Mouse (Mus musculus) hindbrain, embryonic 11.5 days (tissue): ENCODE measurements around the gene Tmprss12. TPM values are rescaled to one million over a fixed set of nuclear protein-coding genes. Genes with fewer than 3 reads are reported as not detected.
"Not testable (repeated sequence)": the region's sequence is repeated elsewhere in the genome, so short reads cannot be mapped to it uniquely, and the experiment has no call there.

Source experiments
- ATAC-seq: fragments of 200-750 bp; cut with Nextera tagmentation; 2 replicates; pipeline ENCODE4 v1.8.0; 2017; ENCODE audit warnings: mild to moderate bottlenecking, moderate TSS enrichment, moderate library complexity; ENCODE audit not compliant: low FRiP score
- DNase-seq: peaks from one replicate; pipeline ENCODE4 v3.0.0-alpha.2; 2015; ENCODE audit warnings: low spot score
- H3K27ac ChIP-seq: fragments of 300-500 bp; sonication (generic); 2 replicates; pipeline ENCODE4 v1.5.1; 2014; ENCODE audit warnings: mild to moderate bottlenecking, low read depth, low read length
- H3K27me3 ChIP-seq: fragments of 300-500 bp; sonication (generic); 2 replicates; pipeline ENCODE4 v1.6.1; 2014; ENCODE audit warnings: mild to moderate bottlenecking, low read length, moderate library complexity, mixed read lengths; ENCODE audit not compliant: control insufficient read depth, insufficient read depth
- H3K36me3 ChIP-seq: fragments of 300-500 bp; sonication (generic); 2 replicates; pipeline ENCODE4 v1.6.1; 2014; ENCODE audit warnings: mild to moderate bottlenecking, low read length, moderate library complexity, mixed read lengths; ENCODE audit not compliant: control insufficient read depth, insufficient read depth
- H3K4me1 ChIP-seq: fragments of 300-500 bp; sonication (generic); replicated peaks from 2 replicates; pipeline ENCODE4 v1.6.1; 2014; ENCODE audit warnings: low read length, mixed read lengths; ENCODE audit not compliant: control insufficient read depth, insufficient read depth
- H3K4me2 ChIP-seq: fragments of 300-500 bp; sonication (generic); replicated peaks from 2 replicates; pipeline ENCODE4 v1.6.1; 2014; ENCODE audit warnings: mild to moderate bottlenecking, low read depth, low read length
- H3K4me3 ChIP-seq: fragments of 300-500 bp; sonication (generic); 2 replicates; pipeline ENCODE4 v1.5.1; 2014; ENCODE audit warnings: low read depth, low read length
- H3K9ac ChIP-seq: fragments of 300-500 bp; sonication (generic); 2 replicates; pipeline ENCODE4 v1.6.1; 2014; ENCODE audit warnings: low read depth, low read length
- H3K9me3 ChIP-seq: fragments of 300-500 bp; sonication (generic); 2 replicates; pipeline ENCODE4 v1.6.1; 2016; ENCODE audit warnings: low read length; ENCODE audit not compliant: control insufficient read depth
- WGBS: fragments of 180-500 bp; shearing (Covaris S2); extraction: QIAGEN DNeasy Blood & Tissue Kit; methylation state at CpG from one replicate; pipeline ENCODE4 v1.1.7; 2014; 5-methylcytosine and 5-hydroxymethylcytosine counted together
- polyA plus RNA-seq: library from polyadenylated mRNA; unstranded; fragments of >200 nt; fragmentation: Nextera tagmentation; extraction: Ambion mirVana; gene quantifications from 2 replicates; pipeline ENCODE4 v1.2.1, GENCODE M21; 2014

Gene Tmprss12
- polyA plus RNA-seq, 1 experiment from 2014 or later: not detected

DNA sequence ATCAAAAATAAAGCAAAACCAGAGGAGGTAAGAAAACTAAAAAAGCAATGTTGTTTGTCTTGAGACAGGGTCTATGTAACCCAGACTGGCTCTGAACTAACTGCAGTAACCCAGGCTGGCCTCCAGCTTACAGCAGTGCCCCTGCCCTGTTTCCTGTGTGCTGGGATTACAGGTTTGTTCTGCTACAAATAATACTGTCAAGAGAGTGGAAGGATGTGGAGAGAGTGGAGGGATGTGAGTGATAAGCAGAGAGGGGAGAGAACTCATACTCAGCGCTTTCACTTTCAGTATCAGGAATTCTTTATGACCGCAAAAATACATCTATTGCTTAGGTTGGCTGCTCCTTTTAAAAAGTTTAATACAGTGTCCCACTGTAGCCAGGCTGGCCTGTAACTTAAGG lies 31.7 kb downstream of the Tmprss12 start:
- ATAC-seq (no peak), DNase-seq (no peak)
- Histone ChIP-seq H3K4me3 (no peak overlapping the region), H3K9me3 (no peaks in the 10 kb centered on the region), H3K4me2 (no peak overlapping the region), H3K4me1 (no peaks in the 10 kb centered on the region), H3K27ac (no peak overlapping the region), H3K27me3 (no peaks in the 10 kb centered on the region), H3K9ac (0 out of 2 replicates have a peak overlapping the region, but pooled peaks have one; percentile 31), H3K36me3 (no peaks in the 10 kb centered on the region)
- WGBS: 96% methylated on average over 2 of the region's 2 CpGs

DNA sequence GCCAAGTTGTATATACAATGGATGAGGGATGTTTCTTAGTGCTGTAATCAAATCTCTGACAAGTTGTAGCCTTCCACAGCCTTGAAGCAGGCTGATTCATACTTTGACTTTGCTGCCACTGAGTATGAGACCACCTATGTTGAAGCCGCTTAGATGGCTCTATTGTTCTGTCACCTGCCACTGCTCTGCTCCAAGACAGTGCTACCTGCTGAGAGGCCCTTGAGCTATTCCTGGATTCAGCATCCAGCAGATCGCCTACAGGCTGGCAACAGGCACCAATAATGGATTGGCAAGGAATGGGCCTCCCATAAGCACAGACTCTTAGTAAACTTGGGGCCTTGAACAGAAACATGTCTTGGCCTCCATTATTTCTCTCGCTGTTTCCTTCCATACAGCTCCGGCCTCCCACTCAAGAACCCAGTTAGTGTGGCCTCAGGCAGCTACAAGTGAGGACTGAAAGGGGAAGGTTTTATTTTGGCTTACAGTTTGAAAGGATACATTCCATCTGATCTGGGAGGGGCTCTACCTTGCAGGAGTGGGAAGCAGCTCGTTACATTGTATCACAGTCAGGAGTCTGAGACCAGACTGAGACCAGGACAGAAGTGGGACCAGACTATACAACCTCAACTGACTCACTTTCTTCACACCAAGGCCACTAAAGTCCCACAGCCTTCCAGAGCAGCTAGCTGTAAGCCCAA lies 34.0 kb downstream of the Tmprss12 start:
- no peak overlapping the region for H3K4me3 ChIP-seq
- WGBS: 97% methylated on average over 5 of the region's 5 CpGs
- H3K4me2 ChIP-seq: no peak overlapping the region
- H3K4me1 ChIP-seq: no peaks in the 10 kb centered on the region
- no peaks in the 10 kb centered on the region for H3K36me3 ChIP-seq
- H3K9me3 ChIP-seq: no peaks in the 10 kb centered on the region
- DNase-seq (no peak), ATAC-seq (no peak)
- H3K27me3 ChIP-seq: no peaks in the 10 kb centered on the region
- no peak overlapping the region for H3K27ac ChIP-seq
- no peak overlapping the region for H3K9ac ChIP-seq

DNA sequence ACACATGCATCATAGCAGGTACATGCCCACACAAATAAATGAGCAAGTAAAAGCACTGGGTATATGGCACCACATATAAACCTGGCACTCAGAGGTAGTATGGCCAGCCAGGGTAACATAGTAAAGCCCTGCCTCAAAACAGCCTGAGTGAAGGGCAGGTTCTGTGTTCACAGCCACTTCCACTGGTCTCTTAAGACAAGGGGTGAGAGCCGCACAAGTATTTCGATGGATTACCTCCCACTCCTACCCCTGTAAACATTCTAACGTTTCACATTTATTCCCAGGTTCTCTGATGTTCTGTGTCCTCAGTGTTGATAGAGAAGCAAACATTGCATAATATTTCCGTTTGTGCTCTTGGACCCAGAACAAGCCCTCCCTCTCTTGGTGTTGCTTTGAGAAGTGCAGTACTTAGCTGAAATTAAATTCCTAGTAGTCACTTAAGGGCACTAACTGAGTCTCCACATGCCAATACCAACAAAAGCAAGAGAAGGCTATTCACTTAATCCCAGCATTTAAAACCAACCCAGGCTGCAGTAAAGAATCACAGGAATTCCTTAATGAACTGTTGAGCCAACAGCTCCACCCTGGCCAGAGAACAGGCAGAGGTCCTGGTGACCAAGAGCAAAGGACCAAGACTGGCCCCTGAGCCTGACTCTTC lies 37.5 kb downstream of the Tmprss12 start:
- not testable (repeated sequence) for H3K27ac ChIP-seq, H3K4me3 ChIP-seq, H3K4me1 ChIP-seq, H3K9me3 ChIP-seq, H3K4me2 ChIP-seq, H3K36me3 ChIP-seq, H3K9ac ChIP-seq, ATAC-seq, H3K27me3 ChIP-seq, DNase-seq
- 80% methylated on average over 4 of the region's 4 CpGs for WGBS

- Histone ChIP-seq H3K4me3 (no peak overlapping the region), H3K4me1 (no peaks in the 10 kb centered on the region), H3K4me2 (no peak overlapping the region), H3K27me3 (no peaks in the 10 kb centered on the region), H3K9me3 (no peaks in the 10 kb centered on the region), H3K9ac (no peak overlapping the region), H3K27ac (no peak overlapping the region), H3K36me3 (no peaks in the 10 kb centered on the region)
- no peak for ATAC-seq
- DNase-seq: no peak
- 84% methylated on average over 1 of the region's 1 CpGs for WGBS
Observed at GRCm38 (mm10) chr15:100319884-100320283, 39.2 kb downstream of the Tmprss12 start.

DNA sequence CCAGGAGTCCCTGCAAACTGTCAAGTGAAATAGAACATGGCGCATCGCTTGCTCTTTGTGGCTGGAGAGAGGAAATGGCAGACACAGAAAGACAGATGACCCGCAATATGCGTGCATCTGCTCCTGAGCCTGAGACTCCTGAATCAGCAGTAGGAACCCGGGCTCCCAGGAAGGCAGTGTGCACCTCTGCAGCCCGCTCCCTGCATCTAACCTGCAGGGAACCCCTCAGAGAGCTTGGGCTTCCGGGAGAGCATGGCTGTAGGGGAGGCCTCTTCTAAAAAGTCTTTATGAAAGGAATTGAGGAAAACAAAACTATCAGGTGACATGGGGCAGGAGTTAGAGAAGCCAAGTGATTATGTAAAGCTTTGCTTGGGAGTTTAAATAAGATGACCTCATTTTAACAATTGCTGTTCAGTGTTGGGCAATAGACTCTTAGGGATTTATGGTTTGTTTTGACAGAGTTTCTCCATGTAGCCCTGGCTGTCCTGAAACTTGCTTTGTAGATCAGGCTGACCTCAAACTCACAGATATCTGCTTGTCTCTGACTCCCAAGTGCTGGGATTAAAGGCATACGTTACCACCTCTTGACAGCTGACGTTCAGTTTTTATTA lies 39.8 kb downstream of the Tmprss12 start:
- 82% methylated on average over 9 of the region's 9 CpGs for WGBS
- Histone ChIP-seq H3K9me3 (no peaks in the 10 kb centered on the region), H3K27ac (no peak overlapping the region), H3K36me3 (no peaks in the 10 kb centered on the region), H3K4me3 (no peak overlapping the region), H3K27me3 (no peaks in the 10 kb centered on the region), H3K4me2 (no peak overlapping the region), H3K4me1 (no peaks in the 10 kb centered on the region), H3K9ac (no peak overlapping the region)
- DNase-seq (no peak), ATAC-seq (no peak)

DNA sequence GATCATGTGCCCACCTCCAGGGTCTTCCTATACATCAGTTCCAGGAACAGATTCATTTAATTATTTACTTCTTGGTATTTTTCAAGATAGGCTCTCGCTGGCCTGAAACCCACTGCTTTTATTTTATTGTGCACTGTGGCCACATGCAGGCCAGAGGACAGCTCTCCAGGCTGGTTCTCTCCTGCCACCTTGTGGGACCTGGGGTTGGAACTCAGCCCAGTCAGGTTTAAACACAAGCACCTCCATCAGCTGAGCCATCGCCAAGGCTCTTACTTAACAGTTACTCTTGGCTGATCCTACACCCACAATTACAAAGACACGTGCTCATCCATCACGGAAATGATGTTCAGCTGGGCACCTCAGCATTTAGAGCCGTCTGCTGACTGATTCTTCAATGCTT lies 40.5 kb downstream of the Tmprss12 start:
- H3K4me3 ChIP-seq: no peak overlapping the region
- no peak overlapping the region for H3K4me2 ChIP-seq
- DNase-seq: no peak
- H3K4me1 ChIP-seq: no peaks in the 10 kb centered on the region
- H3K9ac ChIP-seq: no peak overlapping the region
- no peaks in the 10 kb centered on the region for H3K9me3 ChIP-seq
- no peaks in the 10 kb centered on the region for H3K27me3 ChIP-seq
- H3K36me3 ChIP-seq: no peaks in the 10 kb centered on the region
- ATAC-seq: no peak
- H3K27ac ChIP-seq: no peak overlapping the region
- 62% methylated on average over 5 of the region's 5 CpGs for WGBS

- ATAC-seq (no peak), DNase-seq (no peak)
- Histone ChIP-seq H3K27ac (no peak overlapping the region), H3K4me3 (no peak overlapping the region), H3K9ac (no peak overlapping the region), H3K36me3 (no peaks in the 10 kb centered on the region), H3K27me3 (no peaks in the 10 kb centered on the region), H3K4me2 (no peak overlapping the region), H3K4me1 (no peaks in the 10 kb centered on the region), H3K9me3 (no peaks in the 10 kb centered on the region)
- WGBS: 87% methylated on average over 12 of the region's 12 CpGs
Observed at GRCm38 (mm10) chr15:100324021-100324591, 43.5 kb downstream of the Tmprss12 start.

- DNase-seq: no peak
- WGBS: 95% methylated on average over 3 of the region's 3 CpGs
- H3K9ac ChIP-seq: no peak overlapping the region
- no peak overlapping the region for H3K27ac ChIP-seq
- no peak overlapping the region for H3K4me2 ChIP-seq
- no peak overlapping the region for H3K4me3 ChIP-seq
- H3K4me1 ChIP-seq: no peaks in the 10 kb centered on the region
- H3K27me3 ChIP-seq: no peaks in the 10 kb centered on the region
- H3K36me3 ChIP-seq: no peaks in the 10 kb centered on the region
- H3K9me3 ChIP-seq: no peaks in the 10 kb centered on the region
- ATAC-seq: no peak
Observed at GRCm38 (mm10) chr15:100325235-100325634, 44.6 kb downstream of the Tmprss12 start.
